Mouse (Mus musculus): ENCODE data around the gene Syce3. TPM values are rescaled to one million over a fixed set of nuclear protein-coding genes. Genes with fewer than 3 reads are reported as not detected.
"Not testable (repeated sequence)": the region's sequence is repeated elsewhere in the genome, so short reads cannot be mapped to it uniquely, and the experiment has no call there.

The Syce3 gene
- polyA plus RNA-seq, 1 experiment from 2014 or later: 3.4 TPM

- Histone ChIP-seq H3K36me3 (ENCODE audit: control insufficient read depth, insufficient read depth) (peaks cover 14% of the 10 kb centered on the region), H3K4me2 (replicated peaks; ENCODE audit: low read depth) (no peak overlapping the region), H3K9me3 (ENCODE audit: control insufficient read depth) (no peaks in the 10 kb centered on the region), H3K27me3 (replicated peaks; ENCODE audit: control insufficient read depth, insufficient read depth, low read length) (no peaks in the 10 kb centered on the region), H3K9ac (ENCODE audit: low read depth, low read length) (no peak overlapping the region), H3K4me3 (ENCODE audit: low read depth, low read length) (no peak overlapping the region), H3K4me1 (replicated peaks; ENCODE audit: control insufficient read depth, insufficient read depth, low read length) (peaks cover 8% of the 10 kb centered on the region; the same call in 1 of the 2 replicates), H3K27ac (ENCODE audit: low read depth, low read length) (no peak overlapping the region)
- ATAC-seq: no peak
- 44% methylated on average over 3 of the region's 3 CpGs for WGBS
- TF ChIP-seq CTCF (IDR thresholded peaks at IDR 0.05; ENCODE audit: low read depth): no peak
Observed at GRCm38 (mm10) chr15:89431271-89431670, 21.0 kb upstream of the Syce3 start.

DNA sequence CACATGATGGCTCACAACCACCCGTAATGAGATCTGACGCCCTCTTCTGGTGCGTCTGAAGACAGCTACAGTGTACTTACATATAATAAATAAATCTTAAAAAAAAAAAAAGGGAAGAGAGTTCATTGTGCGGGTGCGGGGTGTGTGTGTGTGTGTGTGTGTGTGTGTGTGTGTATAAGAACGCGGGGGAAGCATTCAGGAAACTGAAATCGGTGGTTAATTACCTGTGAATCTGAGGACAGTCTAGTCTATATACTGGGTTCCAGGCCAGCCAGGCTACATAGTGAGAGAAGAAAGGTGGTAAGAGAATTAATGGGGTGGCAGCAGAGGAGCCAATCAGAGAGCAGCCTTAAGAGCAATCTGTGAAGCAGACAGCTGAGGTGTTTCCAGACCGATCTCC, 20.5 kb upstream of the Syce3 start:
- H3K4me3 ChIP-seq (ENCODE audit: low read depth, low read length); H3K9me3 ChIP-seq (ENCODE audit: control insufficient read depth); H3K4me1 ChIP-seq (replicated peaks; ENCODE audit: control insufficient read depth, insufficient read depth, low read length); H3K27me3 ChIP-seq (replicated peaks; ENCODE audit: control insufficient read depth, insufficient read depth, low read length); H3K27ac ChIP-seq (ENCODE audit: low read depth, low read length); ATAC-seq; H3K9ac ChIP-seq (ENCODE audit: low read depth, low read length): not testable (repeated sequence)
- Histone ChIP-seq H3K36me3 (ENCODE audit: control insufficient read depth, insufficient read depth) (peaks cover 19% of the 10 kb centered on the region), H3K4me2 (replicated peaks; ENCODE audit: low read depth) (peak overlapping the region; percentile 94; the same call in 1 of the 2 replicates)
- 79% methylated on average over 9 of the region's 9 CpGs for WGBS

GRCm38 (mm10) chr15:89430341-89430740, 20.0 kb upstream of the Syce3 start:
- Histone ChIP-seq H3K27ac (ENCODE audit: low read depth, low read length) (peak overlapping the region; percentile 99), H3K27me3 (replicated peaks; ENCODE audit: control insufficient read depth, insufficient read depth, low read length) (no peaks in the 10 kb centered on the region), H3K36me3 (ENCODE audit: control insufficient read depth, insufficient read depth) (peaks cover 22% of the 10 kb centered on the region), H3K4me3 (ENCODE audit: low read depth, low read length) (peak overlapping the region; percentile 82), H3K4me2 (replicated peaks; ENCODE audit: low read depth) (peak overlapping the region; percentile 94), H3K4me1 (replicated peaks; ENCODE audit: control insufficient read depth, insufficient read depth, low read length) (peaks cover 8% of the 10 kb centered on the region; the same call in 1 of the 2 replicates), H3K9me3 (ENCODE audit: control insufficient read depth) (no peaks in the 10 kb centered on the region), H3K9ac (ENCODE audit: low read depth, low read length) (peak overlapping the region; percentile 83; the same call in 1 of the 2 replicates)
- ATAC-seq: no peak
- WGBS: 42% methylated on average over 6 of the region's 6 CpGs
- peak; percentile 46 for TF ChIP-seq CTCF (IDR thresholded peaks at IDR 0.05; ENCODE audit: low read depth)

- Histone ChIP-seq H3K27me3 (replicated peaks; ENCODE audit: control insufficient read depth, insufficient read depth, low read length) (no peaks in the 10 kb centered on the region), H3K4me2 (replicated peaks; ENCODE audit: low read depth) (peak within 1 kb of the TSS; percentile 94), H3K36me3 (ENCODE audit: control insufficient read depth, insufficient read depth) (peaks cover 22% of the 10 kb centered on the region), H3K4me1 (replicated peaks; ENCODE audit: control insufficient read depth, insufficient read depth, low read length) (peaks cover 8% of the 10 kb centered on the region; the same call in 1 of the 2 replicates), H3K9ac (ENCODE audit: low read depth, low read length) (peak within 1 kb of the TSS; percentile 83), H3K4me3 (ENCODE audit: low read depth, low read length) (peak within 1 kb of the TSS; percentile 82), H3K9me3 (ENCODE audit: control insufficient read depth) (no peaks in the 10 kb centered on the region), H3K27ac (ENCODE audit: low read depth, low read length) (peak within 1 kb of the TSS; percentile 99)
- TF ChIP-seq CTCF (IDR thresholded peaks at IDR 0.05; ENCODE audit: low read depth): no peak
- under 1% methylated on average over 70 of the region's 70 CpGs for WGBS
- peak; percentile 93 for ATAC-seq
Observed at GRCm38 (mm10) chr15:89429352-89430221, 19.3 kb upstream of the Syce3 start, which contains the start of the genes C730034F03Rik, Gm44502 and Chkb. TSS of gene C730034F03Rik (plus strand) at chr15:89429589. TSS of gene Gm44502 (minus strand) at chr15:89429696. TSS of gene Chkb (minus strand) at chr15:89429908.

- Histone ChIP-seq H3K4me1 (replicated peaks; ENCODE audit: control insufficient read depth, insufficient read depth, low read length) (peaks cover 8% of the 10 kb centered on the region; the same call in 1 of the 2 replicates), H3K27me3 (replicated peaks; ENCODE audit: control insufficient read depth, insufficient read depth, low read length) (no peaks in the 10 kb centered on the region), H3K9ac (ENCODE audit: low read depth, low read length) (peak overlapping the region; percentile 83), H3K36me3 (ENCODE audit: control insufficient read depth, insufficient read depth) (peaks cover 22% of the 10 kb centered on the region), H3K9me3 (ENCODE audit: control insufficient read depth) (no peaks in the 10 kb centered on the region), H3K4me2 (replicated peaks; ENCODE audit: low read depth) (peak overlapping the region; percentile 94), H3K27ac (ENCODE audit: low read depth, low read length) (peak overlapping the region; percentile 99), H3K4me3 (ENCODE audit: low read depth, low read length) (peak overlapping the region; percentile 82)
- peak; percentile 14 for ATAC-seq
- TF ChIP-seq CTCF (IDR thresholded peaks at IDR 0.05; ENCODE audit: low read depth): no peak
- 3% methylated on average over 22 of the region's 22 CpGs for WGBS
Observed at GRCm38 (mm10) chr15:89428821-89429351, 18.6 kb upstream of the Syce3 start.

DNA sequence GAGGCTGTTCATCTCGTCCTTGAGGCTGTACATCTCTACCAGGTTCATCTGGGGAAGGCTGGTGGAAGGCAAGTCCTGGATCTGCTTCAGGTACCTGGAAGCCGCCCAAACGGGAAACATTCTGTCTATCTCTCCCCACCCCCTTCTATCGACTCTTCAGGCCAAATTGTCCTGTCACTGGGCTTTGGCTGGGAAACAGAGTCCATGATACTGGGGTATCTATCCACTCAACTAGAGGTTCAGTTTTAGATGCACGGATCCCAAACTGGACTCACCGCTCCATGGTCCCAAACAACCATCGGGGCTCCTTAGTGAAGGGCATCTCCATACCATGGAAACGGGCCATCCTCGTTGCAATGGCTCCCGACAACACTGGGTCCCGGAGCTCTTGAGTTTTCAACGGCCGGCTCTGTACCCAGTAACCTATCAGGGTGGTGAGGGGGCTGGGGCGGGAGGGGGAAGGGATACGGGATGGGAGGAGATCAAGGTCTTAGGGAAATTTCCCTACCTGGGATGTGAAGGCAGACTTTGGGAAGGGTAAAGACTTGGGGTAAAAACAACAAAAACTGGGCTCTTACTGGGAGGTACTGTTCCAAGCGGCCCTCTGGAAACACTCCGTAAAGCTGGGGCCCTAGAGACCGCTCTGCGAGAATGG, 18.0 kb upstream of the Syce3 start:
- Histone ChIP-seq H3K36me3 (ENCODE audit: control insufficient read depth, insufficient read depth) (peaks cover 29% of the 10 kb centered on the region), H3K4me2 (replicated peaks; ENCODE audit: low read depth) (peak overlapping the region; percentile 94), H3K9me3 (ENCODE audit: control insufficient read depth) (no peaks in the 10 kb centered on the region), H3K4me1 (replicated peaks; ENCODE audit: control insufficient read depth, insufficient read depth, low read length) (peaks cover 8% of the 10 kb centered on the region; the same call in 1 of the 2 replicates), H3K4me3 (ENCODE audit: low read depth, low read length) (peak overlapping the region; percentile 82), H3K27me3 (replicated peaks; ENCODE audit: control insufficient read depth, insufficient read depth, low read length) (no peaks in the 10 kb centered on the region), H3K9ac (ENCODE audit: low read depth, low read length) (peak overlapping the region; percentile 83; the same call in 1 of the 2 replicates), H3K27ac (ENCODE audit: low read depth, low read length) (no peak overlapping the region)
- ATAC-seq: no peak
- WGBS: 86% methylated on average over 19 of the region's 19 CpGs
- no peak for TF ChIP-seq CTCF (IDR thresholded peaks at IDR 0.05; ENCODE audit: low read depth)
